Mouse (Mus musculus) ES-E14 (cell line): ENCODE measurements around the gene Nup93.

ENCODE experiments used
- MAFK ChIP-seq: IDR thresholded peaks from 2 replicates; pipeline ENCODE4 v1.6.1; 2014; ENCODE audit warnings: mild to moderate bottlenecking, low read depth, low read length, inconsistent platforms; ENCODE audit not compliant: insufficient read depth
- ZC3H11A ChIP-seq: IDR thresholded peaks from 2 replicates; pipeline ENCODE4 v1.6.1; 2012; ENCODE audit warnings: low read depth, mild to moderate bottlenecking, inconsistent platforms, low read length, borderline replicate concordance

GRCm38 (mm10) chr8:94258881-94259280 lies 44.5 kb downstream of the Nup93 start:
- TF ChIP-seq MAFK (no peak), ZC3H11A (no peak)
